Mouse (Mus musculus) ES-E14 (cell line): ENCODE results near the gene Gbp7. TPM values are rescaled to one million over a fixed set of nuclear protein-coding genes. Genes with fewer than 3 reads are reported as not detected.

Source experiments
- DNase-seq: peaks from one replicate; pipeline ENCODE4 v3.0.0-alpha.2; 2013; ENCODE audit warnings: low read depth, low spot score
- H3K27ac ChIP-seq: 2 replicates; pipeline ENCODE4 v1.5.1; 2012; ENCODE audit warnings: low read depth, mild to moderate bottlenecking, low read length, moderate library complexity, mixed read lengths; ENCODE audit not compliant: poor library complexity, insufficient read depth, severe bottlenecking
- H3K36me3 ChIP-seq: 2 replicates; pipeline ENCODE4 v1.6.1; 2012; ENCODE audit warnings: mild to moderate bottlenecking, low read length, moderate library complexity, mixed read lengths; ENCODE audit not compliant: control insufficient read depth, poor library complexity, insufficient read depth, severe bottlenecking
- H3K4me1 ChIP-seq, 2 experiments: fragments of 150-350 bp in 1 of 2; sonication (generic) in 1 of 2; 2 replicates each; pipeline ENCODE4 v1.6.1; 2012; ENCODE audit warnings: low read length in 2 of 2, mild to moderate bottlenecking in 1 of 2, mixed read lengths in 1 of 2; ENCODE audit not compliant: control insufficient read depth in 2 of 2, insufficient read depth in 2 of 2, poor library complexity in 1 of 2
- H3K4me3 ChIP-seq, 2 experiments: fragments of 150-350 bp in 1 of 2; sonication (generic) in 1 of 2; 2 replicates each; pipeline ENCODE4 v1.5.1; 2012; ENCODE audit warnings: low read length in 2 of 2, low read depth in 1 of 2, mild to moderate bottlenecking in 1 of 2, mixed read lengths in 1 of 2; ENCODE audit not compliant: insufficient read depth in 1 of 2, poor library complexity in 1 of 2, severe bottlenecking in 1 of 2
- H3K9ac ChIP-seq: 2 replicates; pipeline ENCODE4 v1.6.1; 2012; ENCODE audit warnings: low read depth, mild to moderate bottlenecking, low read length, mixed read lengths; ENCODE audit not compliant: poor library complexity, insufficient read depth, severe bottlenecking
- H3K9me3 ChIP-seq: fragments of 150-350 bp; sonication (generic); 2 replicates; pipeline ENCODE4 v1.6.1; 2012; ENCODE audit warnings: low read depth, mild to moderate bottlenecking, low read length; ENCODE audit not compliant: control insufficient read depth, insufficient read depth
- CHD2 ChIP-seq: IDR thresholded peaks from 2 replicates; pipeline ENCODE4 v1.6.1; 2014; ENCODE audit warnings: mild to moderate bottlenecking, low read depth, low read length, inconsistent platforms
- HCFC1 ChIP-seq: IDR thresholded peaks from 2 replicates; pipeline ENCODE4 v1.6.1; 2012; ENCODE audit warnings: low read length, inconsistent platforms, borderline replicate concordance; ENCODE audit not compliant: insufficient read depth
- MAFK ChIP-seq: IDR thresholded peaks from 2 replicates; pipeline ENCODE4 v1.6.1; 2014; ENCODE audit warnings: mild to moderate bottlenecking, low read depth, low read length, inconsistent platforms; ENCODE audit not compliant: insufficient read depth
- ZC3H11A ChIP-seq: IDR thresholded peaks from 2 replicates; pipeline ENCODE4 v1.6.1; 2012; ENCODE audit warnings: low read depth, mild to moderate bottlenecking, inconsistent platforms, low read length, borderline replicate concordance
- ZNF384 ChIP-seq: IDR thresholded peaks from 2 replicates; pipeline ENCODE4 v1.6.1; 2012; ENCODE audit warnings: low read depth, low read length, inconsistent platforms
- in situ Hi-C, 2 experiments: fragments of 600-800 bp; cut with MboI; formaldehyde crosslinking; loops; one replicate each; pipeline ENCODE4 v1.15.1; 2025; ENCODE audit warnings: low sequenced_read_pairs in 2 of 2, inconsistent platforms in 1 of 2; ENCODE audit not compliant: unreplicated experiment in 2 of 2
- total RNA-seq: library from RNA; depleted of rRNA; stranded (reverse); fragments of 300-350 nt; gene quantifications from 2 replicates; pipeline ENCODE4 v1.2.3, GENCODE M21; 2012

Gene Gbp7
- total RNA-seq, 1 experiment, result 0.94 TPM

DNA sequence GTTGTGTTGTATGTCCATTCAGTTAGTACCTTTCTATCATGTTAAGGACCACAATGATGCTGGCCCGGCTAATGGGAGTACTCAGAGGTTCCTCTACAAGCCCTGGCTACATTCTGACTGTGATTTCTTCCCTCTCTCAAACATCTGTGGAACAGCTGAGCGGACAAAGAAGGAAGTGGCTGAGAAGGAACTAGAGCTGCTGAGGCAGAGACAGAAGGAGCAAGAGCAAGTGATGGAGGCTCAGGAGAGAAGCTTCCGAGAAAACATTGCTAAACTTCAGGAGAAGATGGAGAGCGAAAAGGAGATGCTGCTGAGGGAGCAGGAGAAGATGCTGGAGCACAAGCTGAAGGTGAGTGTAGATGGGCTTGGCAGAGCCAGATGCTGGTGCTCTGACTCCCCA lies 40.6 kb downstream of the Gbp7 start:
- no peak overlapping the region for H3K4me3 ChIP-seq
- no peak overlapping the region for H3K27ac ChIP-seq
- no peak for TF ChIP-seq ZC3H11A
- no peak for TF ChIP-seq HCFC1
- TF ChIP-seq CHD2, result no peak
- TF ChIP-seq ZNF384, result no peak
- no peak for TF ChIP-seq MAFK
- H3K36me3 ChIP-seq, result no peaks in the 10 kb centered on the region
- no peaks in the 10 kb centered on the region for H3K4me1 ChIP-seq
- in situ Hi-C loops, result no loop called here
- no peak for DNase-seq
- no peak overlapping the region for H3K9ac ChIP-seq
- H3K9me3 ChIP-seq, result no peaks in the 10 kb centered on the region

DNA sequence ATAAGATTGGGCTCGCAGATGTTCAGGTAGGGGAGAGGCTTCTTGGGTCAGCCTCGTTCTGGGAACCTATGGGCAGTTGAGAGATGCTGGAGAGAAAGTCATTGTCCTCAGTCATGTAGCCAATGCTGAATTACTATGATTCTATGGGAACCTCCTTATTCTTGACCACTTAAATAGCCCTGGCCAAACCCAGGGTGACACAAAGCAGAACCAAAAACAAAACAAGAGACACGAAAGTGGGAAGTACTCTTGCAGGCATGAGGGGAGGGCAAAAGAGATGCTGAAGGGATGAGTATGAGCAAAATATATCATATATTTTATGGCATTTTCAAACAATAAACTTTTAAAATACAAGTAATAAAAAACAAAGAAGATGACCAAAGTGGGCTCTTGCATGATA lies 47.0 kb downstream of the Gbp7 start:
- DNase-seq, result no peak
- Histone ChIP-seq H3K9me3 (no peaks in the 10 kb centered on the region), H3K36me3 (no peaks in the 10 kb centered on the region), H3K4me1 (no peaks in the 10 kb centered on the region), H3K27ac (no peak overlapping the region), H3K4me3 (no peak overlapping the region), H3K9ac (no peak overlapping the region)
- in situ Hi-C loops, result no loop called here
- no peak for TF ChIP-seq MAFK
- TF ChIP-seq CHD2, result no peak
- no peak for TF ChIP-seq ZC3H11A
- TF ChIP-seq ZNF384, result no peak
- no peak for TF ChIP-seq HCFC1

DNA sequence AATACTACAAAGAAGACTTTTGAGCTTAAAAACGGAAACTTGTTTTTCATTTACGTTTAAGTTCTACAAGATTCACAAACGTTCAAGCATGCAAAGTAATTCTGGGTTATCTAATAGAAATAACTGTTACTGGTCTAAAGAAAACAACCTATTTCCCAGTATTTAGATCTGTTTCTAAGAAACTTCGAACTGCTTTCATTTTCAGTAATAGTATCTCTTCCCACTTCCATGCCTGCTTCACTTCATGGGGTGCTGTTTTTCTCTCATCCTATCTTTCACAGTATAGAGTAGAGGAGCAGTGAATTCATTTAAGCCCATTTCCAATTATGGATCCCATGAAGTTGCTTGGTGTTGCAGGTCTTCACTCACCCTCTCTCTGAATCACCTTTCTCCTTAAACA lies 48.2 kb downstream of the Gbp7 start:
- in situ Hi-C loops, result no loop called here
- no peak for DNase-seq
- Histone ChIP-seq H3K4me1 (no peaks in the 10 kb centered on the region), H3K4me3 (no peak overlapping the region), H3K36me3 (no peaks in the 10 kb centered on the region), H3K27ac (no peak overlapping the region), H3K9me3 (no peaks in the 10 kb centered on the region), H3K9ac (no peak overlapping the region)
- TF ChIP-seq HCFC1, result no peak
- TF ChIP-seq ZC3H11A, result no peak
- no peak for TF ChIP-seq ZNF384
- no peak for TF ChIP-seq CHD2
- TF ChIP-seq MAFK, result no peak

DNA sequence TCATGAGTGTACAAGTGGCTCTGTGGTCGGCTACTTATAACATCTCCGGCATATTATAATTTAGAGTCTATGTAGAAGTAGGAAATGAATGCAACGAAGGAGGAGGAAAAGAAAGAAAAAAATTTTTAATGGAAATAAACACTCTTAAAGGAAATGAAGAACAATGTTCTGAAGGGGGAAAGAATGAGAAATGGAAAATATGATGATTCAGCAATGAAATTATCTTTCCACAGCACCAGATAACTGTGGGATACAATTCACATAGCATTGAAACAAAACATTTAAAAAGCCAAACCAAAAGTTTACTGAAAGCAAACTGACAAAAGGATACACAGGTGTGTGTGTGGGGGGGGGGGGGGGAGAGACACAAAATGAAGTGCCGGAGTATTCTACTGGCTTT lies 52.9 kb downstream of the Gbp7 start:
- no peak for DNase-seq
- TF ChIP-seq MAFK (no peak), HCFC1 (no peak), ZC3H11A (no peak)
- Histone ChIP-seq H3K27ac (no peak overlapping the region), H3K4me3 (no peak overlapping the region), H3K4me1 (no peaks in the 10 kb centered on the region), H3K9me3 (no peaks in the 10 kb centered on the region), H3K9ac (no peak overlapping the region), H3K36me3 (no peaks in the 10 kb centered on the region)
- in situ Hi-C loops, result no loop called here

DNA sequence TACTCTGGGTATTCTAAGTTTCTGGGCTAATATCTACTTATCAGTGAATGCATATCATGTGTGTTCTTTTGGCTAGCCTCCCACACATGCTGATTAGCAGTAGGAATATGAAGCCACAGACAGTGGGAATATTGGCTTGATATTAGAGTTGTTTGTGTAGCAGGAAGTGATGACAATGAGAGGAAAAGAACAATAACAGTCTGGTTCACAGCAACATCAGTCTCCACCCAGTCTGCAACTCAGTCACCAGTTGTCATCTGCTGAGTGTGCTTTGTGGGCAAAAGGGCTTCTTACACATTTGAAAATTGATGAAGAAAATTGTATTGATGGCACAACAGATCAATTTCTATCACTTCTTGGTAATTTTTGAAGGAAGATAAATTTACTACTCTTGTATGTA lies 57.2 kb downstream of the Gbp7 start:
- no peak overlapping the region for H3K27ac ChIP-seq
- TF ChIP-seq MAFK (no peak), ZNF384 (no peak), ZC3H11A (no peak), CHD2 (no peak)
- H3K4me1 ChIP-seq, result no peaks in the 10 kb centered on the region
- H3K4me3 ChIP-seq, result no peak overlapping the region
- no peaks in the 10 kb centered on the region for H3K36me3 ChIP-seq
- DNase-seq, result no peak
- no peak overlapping the region for H3K9ac ChIP-seq
- in situ Hi-C loops, result no loop called here
- H3K9me3 ChIP-seq, result no peaks in the 10 kb centered on the region
